Mouse (Mus musculus) right cerebral cortex, postnatal 36 days (tissue): Measurements from ENCODE around the gene Phf8.
"Not testable (repeated sequence)": the region's sequence is repeated elsewhere in the genome, so short reads cannot be mapped to it uniquely, and the experiment has no call there.

ENCODE experiments used
- DNase-seq, 2 experiments: peaks; one replicate each; pipeline ENCODE4 v3.0.0; 2022; ENCODE audit warnings: low spot score in 2 of 2, mixed read lengths in 1 of 2

Gene Phf8

DNA sequence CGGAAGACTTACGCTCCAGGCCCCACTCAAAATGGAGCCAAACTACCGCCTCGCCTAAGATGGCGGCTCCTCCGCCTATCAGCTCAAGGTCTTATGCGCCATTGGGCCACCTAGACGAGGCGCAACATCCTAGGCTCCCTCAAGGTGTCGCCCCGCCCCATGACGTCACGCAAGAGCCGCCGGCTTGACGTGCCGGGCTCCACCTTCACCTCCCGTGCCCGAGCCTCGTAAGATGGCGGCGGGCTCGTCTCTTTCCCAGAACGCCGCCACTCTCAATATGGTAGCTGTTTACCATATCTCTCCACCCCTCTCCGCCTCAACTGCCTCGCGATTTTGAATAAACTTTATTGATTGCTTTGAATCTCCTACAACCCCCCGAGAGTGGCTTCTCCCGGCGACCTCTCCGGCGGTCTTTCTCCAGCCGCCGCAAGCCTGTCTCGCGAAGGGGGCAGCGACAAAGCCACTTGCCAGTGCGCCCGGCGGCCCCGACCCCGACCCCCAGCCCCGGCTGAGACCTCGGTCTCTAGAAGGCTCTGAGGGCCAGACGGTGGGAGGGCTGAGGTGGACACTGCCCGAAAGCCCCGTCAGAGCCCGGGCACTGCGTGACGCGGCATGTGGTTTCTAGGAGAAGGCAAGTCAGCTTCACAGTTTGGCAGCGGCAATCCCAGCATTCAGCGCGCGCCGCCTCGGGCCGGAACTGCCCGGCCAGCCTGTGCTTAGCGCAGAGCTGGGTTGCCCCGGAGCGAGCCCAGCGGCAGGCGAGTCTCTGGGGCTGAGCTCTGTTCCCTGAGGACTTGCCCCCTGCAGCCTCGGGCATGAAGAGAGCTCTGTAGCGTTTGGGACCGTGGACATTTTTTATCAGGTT, at the start of gene Phf8:
Gene Phf8, plus strand, starts transcription at position 215 of the 865 bp plus-strand sequence.
- peak; percentile 92 to 94 for DNase-seq

GRCm38 (mm10) chrX:151488128-151488527, 32.3 kb upstream of the Phf8 start:
- no peak for DNase-seq

DNA sequence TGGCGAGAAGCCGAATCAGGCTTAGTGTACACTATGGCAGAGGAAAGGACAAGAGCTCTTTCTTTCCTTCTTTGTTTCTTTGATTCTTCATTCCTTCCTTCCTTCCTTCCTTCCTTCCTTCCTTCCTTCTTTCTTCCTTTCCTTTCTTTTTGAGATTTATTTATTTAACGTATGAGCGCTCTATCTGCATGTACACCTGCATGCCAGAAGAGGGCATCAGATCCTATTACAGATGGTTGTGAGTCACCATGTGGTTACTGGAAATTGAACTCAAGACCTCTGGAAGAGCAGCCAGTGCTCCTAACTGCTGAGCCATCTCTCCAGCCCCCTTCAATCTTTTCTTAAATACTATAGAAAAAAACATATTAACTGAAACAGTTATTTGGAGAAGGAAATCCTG, 27.2 kb upstream of the Phf8 start:
- not testable (repeated sequence) for DNase-seq

GRCm38 (mm10) chrX:151496596-151496995, 23.9 kb upstream of the Phf8 start:
- no peak for DNase-seq

GRCm38 (mm10) chrX:151508536-151508935, 11.9 kb upstream of the Phf8 start:
- DNase-seq = no peak

- DNase-seq = no peak
These were observed 10.6 kb upstream of the Phf8 start for GRCm38 (mm10) chrX:151509906-151510305.

- DNase-seq = no peak
These were observed 7.4 kb upstream of the Phf8 start for GRCm38 (mm10) chrX:151513066-151513465.

DNA sequence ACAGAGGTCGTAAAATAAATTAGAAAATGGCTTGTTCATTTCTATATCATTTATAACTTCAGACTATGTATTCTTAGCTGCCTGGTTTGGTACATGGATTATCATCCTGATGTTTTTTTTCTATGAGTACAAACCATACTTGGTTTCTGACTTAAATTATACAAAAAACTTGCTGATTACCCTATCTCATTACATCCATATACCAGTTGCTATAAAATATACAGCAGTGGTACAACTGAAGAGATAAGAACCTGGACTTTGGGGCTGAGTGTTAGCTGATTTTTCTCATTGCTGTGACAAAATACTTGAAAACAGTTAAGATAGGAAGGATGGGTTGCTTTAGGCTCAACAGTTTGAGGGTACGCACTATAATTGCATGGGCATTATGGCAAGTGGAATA, 6.8 kb upstream of the Phf8 start:
- DNase-seq = no peak

DNA sequence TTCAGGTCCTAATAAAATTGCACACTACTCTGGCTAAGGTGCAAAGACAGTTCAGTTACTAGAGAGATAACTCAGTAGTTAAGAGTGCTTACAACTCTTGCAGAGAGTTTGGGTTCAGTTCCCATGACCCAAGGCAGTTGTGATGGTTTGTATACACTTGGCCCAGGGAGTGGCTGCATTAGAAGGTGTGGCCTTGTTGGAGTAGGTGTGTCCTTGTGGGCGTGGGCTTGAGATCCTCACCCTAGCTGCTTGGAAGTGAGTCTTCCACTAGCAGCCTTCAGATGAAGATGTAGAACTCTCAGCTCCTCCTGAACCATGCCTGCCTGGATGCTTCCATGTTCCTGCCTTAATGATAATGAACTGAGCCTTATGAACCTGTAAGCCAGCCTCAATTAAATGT, 2.3 kb upstream of the Phf8 start:
- no peak for DNase-seq

GRCm38 (mm10) chrX:151520127-151520457, 380 bp upstream of the Phf8 start:
- no peak for DNase-seq

GRCm38 (mm10) chrX:151521786-151522522, 1.5 kb downstream of the Phf8 start:
- peak in 1 of 2 experiments; percentile 1 for DNase-seq

- DNase-seq = no peak
These were observed 32.9 kb downstream of the Phf8 start for GRCm38 (mm10) chrX:151553356-151553755.

DNA sequence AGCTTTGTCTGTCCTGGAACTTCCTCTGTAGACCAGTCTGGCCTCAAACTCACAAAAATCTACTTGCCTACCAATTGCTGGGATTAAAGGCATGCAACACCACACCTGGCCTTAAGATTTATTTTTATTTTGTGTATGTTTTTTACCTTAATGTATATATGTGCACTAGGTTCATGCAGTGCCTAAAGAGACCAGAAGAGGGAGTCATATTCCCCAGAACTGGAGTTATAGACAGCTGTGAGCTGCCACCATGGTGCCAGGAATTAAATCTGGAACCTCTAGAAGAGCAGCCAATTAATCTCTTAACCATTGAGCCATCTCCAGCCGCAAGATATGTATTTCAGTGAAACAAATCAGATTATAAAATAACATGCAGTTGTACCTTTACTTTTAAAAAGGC, 54.7 kb downstream of the Phf8 start:
- DNase-seq = no peak

DNA sequence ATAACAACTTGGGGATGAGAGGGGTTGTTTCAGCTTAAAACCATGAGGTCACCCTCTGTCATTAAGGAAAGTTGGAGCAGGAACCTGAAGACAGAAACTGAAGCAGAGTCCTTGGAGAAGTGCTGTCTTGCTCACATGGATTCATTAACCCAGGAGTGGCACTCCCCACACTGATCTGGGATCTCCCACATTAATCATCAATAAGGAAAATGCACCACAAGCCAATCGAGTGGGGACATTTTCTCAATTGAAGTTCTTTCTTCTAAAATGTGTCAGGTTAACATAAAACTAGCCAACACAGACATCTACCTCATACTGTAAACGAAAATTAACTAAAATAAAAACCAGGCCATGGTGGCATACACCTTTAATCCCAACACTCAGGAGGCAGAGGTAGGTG, 122.9 kb downstream of the Phf8 start:
- DNase-seq = no peak

- no peak for DNase-seq
These were observed 133.3 kb downstream of the Phf8 start for GRCm38 (mm10) chrX:151653744-151654143.

DNA sequence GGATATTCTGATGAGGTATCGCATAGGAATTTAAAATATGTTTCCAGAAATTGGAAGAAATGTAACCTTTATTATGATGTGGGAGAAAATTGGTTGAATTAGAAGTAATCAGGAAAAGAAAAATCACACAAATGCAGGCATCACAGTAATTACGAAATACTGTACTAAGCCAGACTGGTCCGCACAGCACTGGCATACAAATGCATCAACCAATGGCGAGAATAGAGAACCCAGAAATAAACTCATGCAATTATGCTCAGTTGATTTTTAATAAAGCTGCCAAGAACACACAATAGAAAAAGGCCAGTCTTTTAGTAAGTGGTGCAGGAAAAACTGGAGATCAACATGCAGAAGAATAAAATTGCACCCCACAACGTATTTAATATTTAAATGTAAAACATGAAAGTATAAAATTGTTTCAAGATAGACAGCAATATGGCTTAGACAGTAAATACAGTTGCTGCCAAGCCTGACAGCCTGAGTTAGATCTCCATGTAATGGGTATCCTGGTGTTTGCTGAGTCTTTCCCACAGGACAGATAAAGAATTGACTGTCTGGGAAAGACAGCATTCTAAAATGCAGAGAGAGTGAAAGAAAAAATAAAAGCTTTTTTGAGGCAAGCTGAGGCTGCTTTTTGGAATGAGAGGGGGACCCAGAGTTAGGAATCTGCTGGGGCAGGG, 154.2 kb downstream of the Phf8 start:
- DNase-seq = no peak
